Mouse (Mus musculus): ENCODE results near the gene Bglap2. TPM values are rescaled to one million over a fixed set of nuclear protein-coding genes. Genes with fewer than 3 reads are reported as not detected.
"Not testable (repeated sequence)": the region's sequence is repeated elsewhere in the genome, so short reads cannot be mapped to it uniquely, and the experiment has no call there.

Gene Bglap2
- polyA plus RNA-seq, 1 experiment from 2014 or later, result not detected

GRCm38 (mm10) chr3:88376644-88377043 lies 1.9 kb downstream of the Bglap2 start:
- H3K4me1 ChIP-seq (ENCODE audit: control insufficient read depth, low read depth, low read length); H3K4me2 ChIP-seq (ENCODE audit: low read depth, low read length); H3K4me3 ChIP-seq (ENCODE audit: low read depth, low read length); H3K36me3 ChIP-seq (ENCODE audit: control insufficient read depth, insufficient read depth); H3K27ac ChIP-seq (ENCODE audit: low read length); ATAC-seq (ENCODE audit: low read depth); H3K27me3 ChIP-seq (ENCODE audit: control insufficient read depth, insufficient read depth, low read depth, low read length); H3K9me3 ChIP-seq (replicated peaks; ENCODE audit: control insufficient read depth, low read length); H3K9ac ChIP-seq (ENCODE audit: low read depth, low read length): not testable (repeated sequence)
- 43% methylated on average over 5 of the region's 7 CpGs for WGBS (ENCODE audit: insufficient replicate concordance)

- whole genome bisulfite sequencing (ENCODE audit: insufficient replicate concordance), result 10% methylated on average over 17 of the region's 19 CpGs
- H3K9ac ChIP-seq (ENCODE audit: low read depth, low read length); H3K27me3 ChIP-seq (ENCODE audit: control insufficient read depth, insufficient read depth, low read depth, low read length); H3K27ac ChIP-seq (ENCODE audit: low read length); H3K4me1 ChIP-seq (ENCODE audit: control insufficient read depth, low read depth, low read length); H3K36me3 ChIP-seq (ENCODE audit: control insufficient read depth, insufficient read depth); H3K9me3 ChIP-seq (replicated peaks; ENCODE audit: control insufficient read depth, low read length); H3K4me3 ChIP-seq (ENCODE audit: low read depth, low read length): not testable (repeated sequence)
- ATAC-seq (ENCODE audit: low read depth), result peak; percentile 82
- peak overlapping the region; percentile 35; the same call in 1 of the 2 replicates for H3K4me2 ChIP-seq (ENCODE audit: low read depth, low read length)
Measured at GRCm38 (mm10) chr3:88375750-88376626, 2.5 kb downstream of the Bglap2 start.

GRCm38 (mm10) chr3:88372643-88373042 lies 5.9 kb downstream of the Bglap2 start, which contains the start of gene Bglap3:
TSS of gene Bglap3 (minus strand) at chr3:88372743.
- 76% methylated on average over 9 of the region's 9 CpGs for WGBS (ENCODE audit: insufficient replicate concordance)
- not testable (repeated sequence) for H3K9me3 ChIP-seq (replicated peaks; ENCODE audit: control insufficient read depth, low read length)

GRCm38 (mm10) chr3:88368511-88368910 lies 10.0 kb downstream of the Bglap2 start:
- not testable (repeated sequence) for H3K4me3 ChIP-seq (ENCODE audit: low read depth, low read length); ATAC-seq (ENCODE audit: low read depth); H3K4me2 ChIP-seq (ENCODE audit: low read depth, low read length); H3K36me3 ChIP-seq (ENCODE audit: control insufficient read depth, insufficient read depth); H3K9ac ChIP-seq (ENCODE audit: low read depth, low read length); H3K27ac ChIP-seq (ENCODE audit: low read length); H3K9me3 ChIP-seq (replicated peaks; ENCODE audit: control insufficient read depth, low read length)
- WGBS (ENCODE audit: insufficient replicate concordance), result 66% methylated on average over 7 of the region's 7 CpGs
- Histone ChIP-seq H3K4me1 (ENCODE audit: control insufficient read depth, low read depth, low read length) (peaks cover 26% of the 10 kb centered on the region), H3K27me3 (ENCODE audit: control insufficient read depth, insufficient read depth, low read depth, low read length) (peaks cover 17% of the 10 kb centered on the region)

More at GRCm38 (mm10) chr3:88372643-88373042, 5.9 kb downstream of the Bglap2 start, which contains the start of gene Bglap3:
- H3K4me3 ChIP-seq (ENCODE audit: low read depth, low read length); H3K9ac ChIP-seq (ENCODE audit: low read depth, low read length); H3K4me2 ChIP-seq (ENCODE audit: low read depth, low read length); ATAC-seq (ENCODE audit: low read depth); H3K27ac ChIP-seq (ENCODE audit: low read length); H3K27me3 ChIP-seq (ENCODE audit: control insufficient read depth, insufficient read depth, low read depth, low read length); H3K4me1 ChIP-seq (ENCODE audit: control insufficient read depth, low read depth, low read length); H3K36me3 ChIP-seq (ENCODE audit: control insufficient read depth, insufficient read depth): not testable (repeated sequence)

- not testable (repeated sequence) for H3K27ac ChIP-seq (ENCODE audit: low read length); H3K36me3 ChIP-seq (ENCODE audit: control insufficient read depth, insufficient read depth); H3K9ac ChIP-seq (ENCODE audit: low read depth, low read length); H3K4me3 ChIP-seq (ENCODE audit: low read depth, low read length); ATAC-seq (ENCODE audit: low read depth); H3K9me3 ChIP-seq (replicated peaks; ENCODE audit: control insufficient read depth, low read length); H3K4me2 ChIP-seq (ENCODE audit: low read depth, low read length)
- Histone ChIP-seq H3K27me3 (ENCODE audit: control insufficient read depth, insufficient read depth, low read depth, low read length) (peaks cover 17% of the 10 kb centered on the region), H3K4me1 (ENCODE audit: control insufficient read depth, low read depth, low read length) (peaks cover 36% of the 10 kb centered on the region)
- WGBS (ENCODE audit: insufficient replicate concordance), result 36% methylated on average over 3 of the region's 7 CpGs
Measured at GRCm38 (mm10) chr3:88367517-88367916, 11.0 kb downstream of the Bglap2 start.

- not testable (repeated sequence) for H3K4me3 ChIP-seq (ENCODE audit: low read depth, low read length); H3K9ac ChIP-seq (ENCODE audit: low read depth, low read length)
- WGBS (ENCODE audit: insufficient replicate concordance), result 7% methylated on average over 18 of the region's 22 CpGs
Measured at GRCm38 (mm10) chr3:88366830-88367428, 11.6 kb downstream of the Bglap2 start.

GRCm38 (mm10) chr3:88365705-88366361 lies 12.7 kb downstream of the Bglap2 start:
- ATAC-seq (ENCODE audit: low read depth), result no peak
- peaks cover 4% of the 10 kb centered on the region; the same call in 1 of the 2 replicates for H3K9me3 ChIP-seq (replicated peaks; ENCODE audit: control insufficient read depth, low read length)
- 36% methylated on average over 34 of the region's 34 CpGs for WGBS (ENCODE audit: insufficient replicate concordance)
- peaks cover 15% of the 10 kb centered on the region for H3K36me3 ChIP-seq (ENCODE audit: control insufficient read depth, insufficient read depth)
- peaks cover 17% of the 10 kb centered on the region for H3K27me3 ChIP-seq (ENCODE audit: control insufficient read depth, insufficient read depth, low read depth, low read length)
- no peak overlapping the region for H3K9ac ChIP-seq (ENCODE audit: low read depth, low read length)
- H3K4me1 ChIP-seq (ENCODE audit: control insufficient read depth, low read depth, low read length), result peaks cover 52% of the 10 kb centered on the region
- H3K27ac ChIP-seq (ENCODE audit: low read length), result no peak overlapping the region
- H3K4me3 ChIP-seq (ENCODE audit: low read depth, low read length), result peak overlapping the region; percentile 59; the same call in 1 of the 2 replicates
- peak overlapping the region; percentile 67; the same call in 1 of the 2 replicates for H3K4me2 ChIP-seq (ENCODE audit: low read depth, low read length)

More at GRCm38 (mm10) chr3:88366830-88367428, 11.6 kb downstream of the Bglap2 start:
- Histone ChIP-seq H3K4me2 (ENCODE audit: low read depth, low read length) (0 out of 2 replicates have a peak overlapping the region, but pooled peaks have one; percentile 46), H3K27me3 (ENCODE audit: control insufficient read depth, insufficient read depth, low read depth, low read length) (peaks cover 17% of the 10 kb centered on the region), H3K4me1 (ENCODE audit: control insufficient read depth, low read depth, low read length) (peaks cover 42% of the 10 kb centered on the region)
- not testable (repeated sequence) for H3K27ac ChIP-seq (ENCODE audit: low read length); H3K36me3 ChIP-seq (ENCODE audit: control insufficient read depth, insufficient read depth); H3K9me3 ChIP-seq (replicated peaks; ENCODE audit: control insufficient read depth, low read length)
- peak; percentile 45 for ATAC-seq (ENCODE audit: low read depth)

- ATAC-seq (ENCODE audit: low read depth), result peak; percentile 68
- Histone ChIP-seq H3K9me3 (replicated peaks; ENCODE audit: control insufficient read depth, low read length) (no peaks in the 10 kb centered on the region), H3K4me3 (ENCODE audit: low read depth, low read length) (peak within 1 kb of the TSS; percentile 59), H3K36me3 (ENCODE audit: control insufficient read depth, insufficient read depth) (peaks cover 30% of the 10 kb centered on the region), H3K27me3 (ENCODE audit: control insufficient read depth, insufficient read depth, low read depth, low read length) (peaks cover 17% of the 10 kb centered on the region), H3K4me2 (ENCODE audit: low read depth, low read length) (peak within 1 kb of the TSS; percentile 67), H3K27ac (ENCODE audit: low read length) (peak within 1 kb of the TSS; percentile 87), H3K4me1 (ENCODE audit: control insufficient read depth, low read depth, low read length) (peaks cover 53% of the 10 kb centered on the region), H3K9ac (ENCODE audit: low read depth, low read length) (peak within 1 kb of the TSS; percentile 59)
- 3% methylated on average over 16 of the region's 16 CpGs for WGBS (ENCODE audit: insufficient replicate concordance)
Measured at GRCm38 (mm10) chr3:88364337-88364736, 14.2 kb downstream of the Bglap2 start, which contains the start of gene Paqr6. TSS of gene Paqr6 (plus strand) at chr3:88364584.
